Mouse (Mus musculus): ENCODE results near the gene Runx2. TPM values are rescaled to one million over a fixed set of nuclear protein-coding genes. Genes with fewer than 3 reads are reported as not detected.

The Runx2 gene
- polyA plus RNA-seq, 1 experiment from 2014 or later = 1.5 TPM

DNA sequence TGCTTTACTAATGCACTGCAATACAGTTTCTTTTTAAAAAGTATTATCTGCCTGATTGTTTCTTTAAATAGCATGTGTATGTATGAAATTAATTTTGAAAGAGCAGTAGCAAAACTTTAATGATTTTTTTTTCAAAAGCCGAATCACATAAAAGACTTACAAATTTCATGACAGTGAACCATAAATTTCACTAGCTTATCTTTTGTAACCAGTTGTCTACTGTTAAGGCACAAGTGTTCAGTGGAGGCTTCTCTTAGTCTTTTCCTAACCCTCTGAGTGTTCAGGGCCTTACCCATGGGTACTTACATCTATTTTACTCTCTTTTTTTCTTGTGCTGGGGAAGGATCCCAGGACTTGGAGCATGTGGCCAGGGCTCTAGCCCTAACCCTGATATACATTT lies 7.6 kb downstream of the Runx2 start:
- no peaks in the 10 kb centered on the region for H3K36me3 ChIP-seq (ENCODE audit: insufficient read depth, low read length)
- H3K4me3 ChIP-seq (ENCODE audit: low read length) = no peak overlapping the region
- no peak for ATAC-seq (ENCODE audit: low FRiP score, low TSS enrichment)
- WGBS = 77% methylated on average over 1 of the region's 1 CpGs
- H3K4me1 ChIP-seq (ENCODE audit: insufficient read depth, low read length) = no peaks in the 10 kb centered on the region
- H3K27ac ChIP-seq (ENCODE audit: low read length) = no peak overlapping the region
- no peak overlapping the region for H3K9ac ChIP-seq (replicated peaks; ENCODE audit: low read length)
- H3K9me3 ChIP-seq (ENCODE audit: low read length) = no peaks in the 10 kb centered on the region
- H3K27me3 ChIP-seq (ENCODE audit: insufficient read depth, low read length) = no peaks in the 10 kb centered on the region
- H3K4me2 ChIP-seq (replicated peaks; ENCODE audit: low read depth, low read length) = no peak overlapping the region

DNA sequence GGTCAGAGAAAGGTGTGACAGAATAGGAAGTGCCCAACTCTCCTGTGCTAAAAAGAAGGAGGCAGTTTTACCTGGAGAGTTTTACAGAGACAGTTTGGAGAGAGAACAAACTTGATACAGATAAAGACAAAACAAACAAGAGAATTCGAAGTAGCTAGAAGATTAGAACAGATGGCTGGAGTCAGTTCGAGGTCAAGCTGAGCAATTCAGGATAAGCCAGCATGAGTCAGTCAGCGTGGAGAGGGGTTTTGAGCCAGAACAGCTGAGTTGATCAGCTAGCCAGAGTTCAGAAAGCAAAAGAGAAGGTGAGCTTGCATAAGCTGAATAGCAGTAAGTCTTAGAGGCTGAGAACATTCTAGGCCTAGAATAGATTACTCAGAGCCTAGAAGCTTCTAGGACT lies 17.3 kb downstream of the Runx2 start:
- no peaks in the 10 kb centered on the region for H3K36me3 ChIP-seq (ENCODE audit: insufficient read depth, low read length)
- H3K4me1 ChIP-seq (ENCODE audit: insufficient read depth, low read length) = no peaks in the 10 kb centered on the region
- no peak for ATAC-seq (ENCODE audit: low FRiP score, low TSS enrichment)
- 45% methylated on average over 3 of the region's 3 CpGs for WGBS
- H3K9me3 ChIP-seq (ENCODE audit: low read length) = no peaks in the 10 kb centered on the region
- H3K9ac ChIP-seq (replicated peaks; ENCODE audit: low read length) = no peak overlapping the region
- no peak overlapping the region for H3K4me2 ChIP-seq (replicated peaks; ENCODE audit: low read depth, low read length)
- H3K4me3 ChIP-seq (ENCODE audit: low read length) = no peak overlapping the region
- H3K27ac ChIP-seq (ENCODE audit: low read length) = no peak overlapping the region
- H3K27me3 ChIP-seq (ENCODE audit: insufficient read depth, low read length) = no peaks in the 10 kb centered on the region

DNA sequence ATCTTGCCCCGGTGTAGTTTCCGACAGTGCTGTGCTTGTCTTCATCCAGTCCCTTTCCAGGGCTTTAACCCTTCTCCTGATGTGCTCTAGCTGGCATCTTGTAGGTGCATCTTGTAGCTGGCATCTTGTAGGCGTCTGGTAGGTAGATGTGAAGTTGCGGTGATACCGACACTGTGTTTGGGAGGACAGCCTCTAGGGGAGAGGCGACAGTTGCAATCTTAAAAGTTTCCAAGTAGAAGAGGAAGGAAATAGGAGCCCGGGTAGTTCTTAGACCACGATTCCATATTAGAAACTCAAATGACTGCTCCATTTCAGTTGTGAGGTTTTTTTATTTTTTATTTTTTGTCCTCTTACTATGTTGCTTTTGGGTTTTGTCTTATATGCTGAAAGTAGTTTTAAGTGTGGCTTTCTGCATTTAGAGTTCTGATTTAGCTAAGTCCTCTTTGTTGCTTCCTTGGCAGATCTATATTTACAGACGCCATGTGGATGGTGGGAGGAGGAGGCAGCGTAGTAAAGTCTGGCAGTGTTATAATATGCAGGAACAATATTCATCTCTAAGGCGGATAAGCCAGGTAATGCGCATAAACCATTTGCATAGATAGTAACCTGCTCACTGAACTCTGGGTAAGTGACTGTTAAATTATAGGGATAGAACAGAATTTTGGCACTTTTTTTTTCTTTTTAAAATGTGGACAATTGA lies 22.2 kb downstream of the Runx2 start:
- no peak overlapping the region for H3K4me2 ChIP-seq (replicated peaks; ENCODE audit: low read depth, low read length)
- peaks cover 5% of the 10 kb centered on the region; the same call in 1 of the 2 replicates for H3K36me3 ChIP-seq (ENCODE audit: insufficient read depth, low read length)
- no peaks in the 10 kb centered on the region for H3K4me1 ChIP-seq (ENCODE audit: insufficient read depth, low read length)
- H3K27ac ChIP-seq (ENCODE audit: low read length) = no peak overlapping the region
- no peak for ATAC-seq (ENCODE audit: low FRiP score, low TSS enrichment)
- no peaks in the 10 kb centered on the region for H3K27me3 ChIP-seq (ENCODE audit: insufficient read depth, low read length)
- no peaks in the 10 kb centered on the region for H3K9me3 ChIP-seq (ENCODE audit: low read length)
- 92% methylated on average over 12 of the region's 12 CpGs for WGBS
- H3K9ac ChIP-seq (replicated peaks; ENCODE audit: low read length) = no peak overlapping the region
- H3K4me3 ChIP-seq (ENCODE audit: low read length) = no peak overlapping the region

DNA sequence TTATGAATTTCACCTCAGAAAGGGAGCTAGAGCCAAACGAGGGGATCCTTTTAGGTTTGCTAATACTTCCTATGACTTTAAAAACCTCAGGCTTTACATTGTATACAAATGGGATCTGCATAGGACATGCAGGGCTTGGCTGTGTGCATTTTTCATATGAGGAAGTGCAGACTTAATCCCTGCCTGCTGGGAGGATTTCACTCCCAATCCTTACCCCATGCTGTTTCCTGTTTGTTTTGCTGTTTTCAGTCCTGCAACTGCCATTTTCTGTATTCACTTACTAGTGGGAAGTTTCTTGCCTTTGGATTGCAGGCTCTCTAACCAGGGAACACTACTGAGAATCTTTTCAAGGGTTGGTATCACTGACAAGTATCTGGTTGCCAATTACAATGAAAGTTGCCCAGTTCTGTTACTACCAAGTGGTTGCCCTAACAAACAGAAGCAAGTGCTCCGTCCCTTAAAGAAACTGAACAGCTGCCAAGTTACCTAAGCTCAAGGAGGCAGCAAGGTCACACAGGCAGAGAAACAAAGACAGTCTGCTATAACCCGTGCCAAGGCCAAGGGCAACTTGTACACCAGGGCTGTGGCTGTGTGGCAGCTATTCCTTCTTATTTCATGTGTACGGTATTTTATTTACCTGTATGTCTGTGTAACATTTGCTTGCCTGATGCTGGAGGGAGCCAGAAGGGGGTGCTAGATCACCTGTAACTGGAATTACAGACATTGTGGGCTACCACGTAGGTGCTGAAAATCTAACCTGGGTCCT lies 25.4 kb downstream of the Runx2 start:
- H3K27me3 ChIP-seq (ENCODE audit: insufficient read depth, low read length) = no peaks in the 10 kb centered on the region
- no peaks in the 10 kb centered on the region for H3K4me1 ChIP-seq (ENCODE audit: insufficient read depth, low read length)
- no peak for ATAC-seq (ENCODE audit: low FRiP score, low TSS enrichment)
- WGBS = 84% methylated on average over 5 of the region's 5 CpGs
- H3K27ac ChIP-seq (ENCODE audit: low read length) = no peak overlapping the region
- H3K4me2 ChIP-seq (replicated peaks; ENCODE audit: low read depth, low read length) = no peak overlapping the region
- no peaks in the 10 kb centered on the region for H3K9me3 ChIP-seq (ENCODE audit: low read length)
- no peak overlapping the region for H3K9ac ChIP-seq (replicated peaks; ENCODE audit: low read length)
- H3K36me3 ChIP-seq (ENCODE audit: insufficient read depth, low read length) = peaks cover 5% of the 10 kb centered on the region; the same call in 1 of the 2 replicates
- H3K4me3 ChIP-seq (ENCODE audit: low read length) = no peak overlapping the region

DNA sequence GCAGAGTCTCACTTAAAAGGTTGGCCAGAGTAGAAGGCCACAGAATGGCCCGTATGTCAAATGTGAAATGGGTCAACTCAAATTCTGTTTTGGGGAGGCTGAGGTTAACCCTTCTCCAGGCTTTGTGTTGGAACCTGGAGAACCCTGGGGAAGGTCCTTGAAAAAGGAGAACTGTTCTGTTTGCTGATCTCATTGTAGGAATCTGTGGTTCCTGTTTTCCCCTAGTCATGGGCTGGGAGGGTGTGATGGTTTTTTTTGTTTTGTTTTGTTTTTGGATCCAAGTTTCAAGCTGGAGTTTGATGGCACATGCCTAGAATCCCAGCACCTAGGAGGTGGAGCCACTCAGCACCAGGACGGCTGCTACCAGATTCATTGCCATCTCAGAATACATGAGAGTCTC lies 31.5 kb downstream of the Runx2 start:
- Histone ChIP-seq H3K9me3 (ENCODE audit: low read length) (no peaks in the 10 kb centered on the region), H3K4me1 (ENCODE audit: insufficient read depth, low read length) (peaks cover 2% of the 10 kb centered on the region), H3K4me2 (replicated peaks; ENCODE audit: low read depth, low read length) (no peak overlapping the region), H3K4me3 (ENCODE audit: low read length) (no peak overlapping the region), H3K9ac (replicated peaks; ENCODE audit: low read length) (no peak overlapping the region), H3K36me3 (ENCODE audit: insufficient read depth, low read length) (no peaks in the 10 kb centered on the region), H3K27ac (ENCODE audit: low read length) (no peak overlapping the region), H3K27me3 (ENCODE audit: insufficient read depth, low read length) (no peaks in the 10 kb centered on the region)
- no peak for ATAC-seq (ENCODE audit: low FRiP score, low TSS enrichment)
- 83% methylated on average over 2 of the region's 2 CpGs for WGBS

DNA sequence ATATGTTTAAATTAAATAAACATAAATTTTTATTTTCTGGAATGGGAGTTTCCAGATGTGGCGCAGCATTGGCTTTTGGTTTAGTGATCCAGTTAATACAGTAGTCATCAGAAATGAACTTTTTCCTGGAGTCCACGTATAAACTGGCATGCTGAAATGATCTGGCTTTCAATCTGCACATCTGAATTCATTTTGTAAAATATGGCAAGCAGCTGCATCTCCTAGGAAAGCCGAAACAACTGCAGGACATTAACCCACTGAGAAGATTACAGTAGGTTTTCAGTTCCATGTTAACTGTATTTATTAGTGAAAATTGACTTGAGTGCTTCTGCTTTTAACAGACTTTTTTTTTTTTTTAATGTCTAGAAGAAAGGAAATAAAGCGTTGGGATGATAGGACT lies 32.2 kb downstream of the Runx2 start:
- no peak overlapping the region for H3K4me2 ChIP-seq (replicated peaks; ENCODE audit: low read depth, low read length)
- H3K27ac ChIP-seq (ENCODE audit: low read length) = no peak overlapping the region
- no peaks in the 10 kb centered on the region for H3K9me3 ChIP-seq (ENCODE audit: low read length)
- H3K27me3 ChIP-seq (ENCODE audit: insufficient read depth, low read length) = no peaks in the 10 kb centered on the region
- peaks cover 8% of the 10 kb centered on the region for H3K4me1 ChIP-seq (ENCODE audit: insufficient read depth, low read length)
- no peak overlapping the region for H3K9ac ChIP-seq (replicated peaks; ENCODE audit: low read length)
- 89% methylated on average over 4 of the region's 4 CpGs for WGBS
- no peak overlapping the region for H3K4me3 ChIP-seq (ENCODE audit: low read length)
- ATAC-seq (ENCODE audit: low FRiP score, low TSS enrichment) = no peak
- no peaks in the 10 kb centered on the region for H3K36me3 ChIP-seq (ENCODE audit: insufficient read depth, low read length)

DNA sequence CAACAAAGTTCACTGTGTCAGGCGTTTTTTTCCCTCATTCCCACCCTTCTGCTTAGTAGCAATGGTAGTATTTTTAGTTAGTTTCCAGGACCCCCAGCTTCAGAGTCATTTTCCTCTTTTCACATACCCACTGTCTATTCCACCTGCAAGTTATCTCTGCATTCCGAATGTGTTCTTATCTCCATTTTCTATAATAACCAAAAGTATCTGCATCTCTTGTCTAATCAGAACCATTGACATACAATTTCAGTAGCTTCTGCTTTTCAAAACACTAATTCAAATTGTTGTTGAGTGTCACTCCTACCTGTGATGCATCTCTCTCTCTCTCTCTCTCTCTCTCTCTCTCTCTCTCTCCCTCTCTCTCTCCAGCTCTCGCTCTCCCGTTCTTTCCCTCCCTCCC lies 34.2 kb downstream of the Runx2 start:
- 75% methylated on average over 4 of the region's 4 CpGs for WGBS
- H3K27ac ChIP-seq (ENCODE audit: low read length) = no peak overlapping the region
- H3K4me2 ChIP-seq (replicated peaks; ENCODE audit: low read depth, low read length) = no peak overlapping the region
- H3K4me1 ChIP-seq (ENCODE audit: insufficient read depth, low read length) = peaks cover 8% of the 10 kb centered on the region
- ATAC-seq (ENCODE audit: low FRiP score, low TSS enrichment) = no peak
- H3K27me3 ChIP-seq (ENCODE audit: insufficient read depth, low read length) = no peaks in the 10 kb centered on the region
- no peaks in the 10 kb centered on the region for H3K36me3 ChIP-seq (ENCODE audit: insufficient read depth, low read length)
- H3K9ac ChIP-seq (replicated peaks; ENCODE audit: low read length) = no peak overlapping the region
- no peaks in the 10 kb centered on the region for H3K9me3 ChIP-seq (ENCODE audit: low read length)
- no peak overlapping the region for H3K4me3 ChIP-seq (ENCODE audit: low read length)

DNA sequence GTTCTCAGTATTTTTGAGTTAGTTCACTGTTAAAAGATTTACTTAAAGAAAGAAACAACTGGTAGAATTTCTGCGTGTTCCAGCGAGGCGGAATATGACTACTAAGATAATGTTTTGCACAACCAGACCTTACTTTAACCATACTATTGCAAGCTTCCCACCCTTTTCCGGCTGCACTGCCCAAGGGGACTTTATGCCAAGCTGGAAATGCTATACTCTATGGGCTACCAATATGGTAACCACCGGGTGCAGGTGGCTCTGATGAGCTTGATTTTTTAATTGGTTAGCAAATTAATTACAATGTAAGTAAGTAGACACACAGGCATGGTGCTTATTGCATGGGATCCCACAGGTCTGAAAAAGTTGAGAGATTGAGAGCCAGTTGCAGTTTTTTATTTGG lies 36.5 kb downstream of the Runx2 start:
- H3K27ac ChIP-seq (ENCODE audit: low read length) = no peak overlapping the region
- H3K9ac ChIP-seq (replicated peaks; ENCODE audit: low read length) = no peak overlapping the region
- H3K4me3 ChIP-seq (ENCODE audit: low read length) = peak overlapping the region; percentile 90; the same call in 1 of the 2 replicates
- peaks cover 8% of the 10 kb centered on the region for H3K4me1 ChIP-seq (ENCODE audit: insufficient read depth, low read length)
- no peaks in the 10 kb centered on the region for H3K9me3 ChIP-seq (ENCODE audit: low read length)
- 65% methylated on average over 5 of the region's 5 CpGs for WGBS
- peak overlapping the region; percentile 83 for H3K4me2 ChIP-seq (replicated peaks; ENCODE audit: low read depth, low read length)
- H3K36me3 ChIP-seq (ENCODE audit: insufficient read depth, low read length) = no peaks in the 10 kb centered on the region
- no peak for ATAC-seq (ENCODE audit: low FRiP score, low TSS enrichment)
- no peaks in the 10 kb centered on the region for H3K27me3 ChIP-seq (ENCODE audit: insufficient read depth, low read length)

DNA sequence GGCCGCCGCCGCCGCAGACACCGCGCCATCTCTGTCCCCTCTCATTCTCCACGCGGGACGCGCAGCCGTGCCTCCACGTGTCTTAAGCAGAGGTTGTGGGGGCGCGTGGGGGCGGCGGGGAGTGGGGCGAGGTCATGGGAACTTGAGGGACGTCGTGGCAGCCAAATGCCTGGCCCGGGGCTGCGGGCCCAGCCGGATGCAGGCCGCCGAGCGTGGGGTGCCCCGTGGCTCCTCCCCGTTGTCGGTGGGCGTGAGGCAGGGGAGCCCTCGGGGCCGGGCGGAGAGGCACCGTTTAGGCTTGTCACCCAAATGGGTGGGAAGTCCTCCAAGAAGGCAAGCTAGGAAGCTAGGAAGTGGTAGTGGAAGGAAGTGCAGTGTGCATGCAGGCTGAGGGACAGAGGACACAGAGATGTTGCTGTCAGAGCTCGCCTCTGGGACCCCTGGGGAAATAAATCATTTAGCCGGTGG lies 37.2 kb downstream of the Runx2 start:
- ATAC-seq (ENCODE audit: low FRiP score, low TSS enrichment) = peak; percentile 89
- peak overlapping the region; percentile 99 for H3K9ac ChIP-seq (replicated peaks; ENCODE audit: low read length)
- H3K27ac ChIP-seq (ENCODE audit: low read length) = peak overlapping the region; percentile 91
- no peaks in the 10 kb centered on the region for H3K27me3 ChIP-seq (ENCODE audit: insufficient read depth, low read length)
- peak overlapping the region; percentile 90 for H3K4me3 ChIP-seq (ENCODE audit: low read length)
- no peaks in the 10 kb centered on the region for H3K9me3 ChIP-seq (ENCODE audit: low read length)
- H3K4me2 ChIP-seq (replicated peaks; ENCODE audit: low read depth, low read length) = peak overlapping the region; percentile 83
- peaks cover 8% of the 10 kb centered on the region for H3K4me1 ChIP-seq (ENCODE audit: insufficient read depth, low read length)
- 0% methylated on average over 34 of the region's 35 CpGs for WGBS
- H3K36me3 ChIP-seq (ENCODE audit: insufficient read depth, low read length) = no peaks in the 10 kb centered on the region

DNA sequence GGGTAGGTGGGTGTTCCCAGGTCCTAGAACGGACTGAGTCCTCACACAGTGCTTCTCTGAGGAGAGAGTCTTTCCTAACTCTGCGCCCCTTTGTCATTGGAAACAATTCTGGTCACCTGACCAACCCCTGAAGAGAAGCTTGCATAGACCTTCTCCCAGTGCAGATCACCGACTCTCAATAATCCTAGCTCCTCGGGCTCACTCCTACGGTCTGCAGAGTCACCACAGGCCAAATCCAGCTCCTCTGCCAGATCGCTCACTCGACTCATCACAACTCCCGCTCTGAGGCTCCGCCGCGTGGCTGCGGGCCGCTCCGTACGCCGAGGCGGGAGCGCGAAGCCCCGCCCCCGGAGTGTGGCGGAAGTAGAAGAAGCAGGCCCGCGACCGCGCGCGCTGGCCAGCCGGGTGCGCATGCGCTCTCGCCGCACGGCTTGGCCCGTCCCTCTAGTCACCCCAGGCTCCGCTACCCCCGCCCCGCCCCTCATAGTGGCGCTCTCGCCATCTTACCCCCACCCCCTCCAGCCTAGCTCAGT lies 37.8 kb downstream of the Runx2 start, which contains the start of gene Supt3:
Supt3 (plus strand) TSS at position 415 of the 533 bp plus-strand sequence.
- peak; percentile 98 for ATAC-seq (ENCODE audit: low FRiP score, low TSS enrichment)
- Histone ChIP-seq H3K27me3 (ENCODE audit: insufficient read depth, low read length) (no peaks in the 10 kb centered on the region), H3K9ac (replicated peaks; ENCODE audit: low read length) (peak within 1 kb of the TSS; percentile 99), H3K36me3 (ENCODE audit: insufficient read depth, low read length) (no peaks in the 10 kb centered on the region), H3K4me3 (ENCODE audit: low read length) (peak within 1 kb of the TSS; percentile 90), H3K9me3 (ENCODE audit: low read length) (no peaks in the 10 kb centered on the region), H3K4me2 (replicated peaks; ENCODE audit: low read depth, low read length) (peak within 1 kb of the TSS; percentile 83), H3K4me1 (ENCODE audit: insufficient read depth, low read length) (peaks cover 8% of the 10 kb centered on the region), H3K27ac (ENCODE audit: low read length) (peak within 1 kb of the TSS; percentile 91)
- under 1% methylated on average over 39 of the region's 40 CpGs for WGBS

All from kidney, embryonic 16.5 days (tissue).